Mouse (Mus musculus): ENCODE data around the gene Tbx3. TPM values are rescaled to one million over a fixed set of nuclear protein-coding genes. Genes with fewer than 3 reads are reported as not detected.
A peak's percentile ranks its signal among the peaks of the same experiment; 100 is the strongest.

Tbx3 gene
- polyA plus RNA-seq, 1 experiment, result 1.6 TPM

DNA sequence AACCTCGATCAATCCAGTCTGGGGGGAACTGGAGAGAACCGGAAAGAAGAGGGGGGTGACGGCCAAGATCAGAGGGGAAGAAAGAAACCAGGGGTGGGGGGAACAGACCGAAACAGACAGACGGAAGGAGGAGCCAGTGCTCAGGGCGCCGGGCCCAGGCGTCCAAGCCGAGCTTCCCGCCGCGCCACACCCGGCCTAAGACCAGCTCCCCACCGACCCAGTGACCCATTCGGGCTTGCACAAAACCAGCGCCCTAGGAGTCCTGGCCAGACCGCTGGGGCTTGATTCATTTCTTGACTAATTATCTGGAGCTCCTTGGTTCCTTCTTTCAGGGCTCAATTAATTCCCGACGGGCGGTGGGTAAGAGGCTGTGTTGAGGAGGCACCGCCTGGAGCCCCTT lies 13.6 kb upstream of the Tbx3 start:
- WGBS, result under 1% methylated on average over 21 of the region's 21 CpGs
- H3K27me3 ChIP-seq (ENCODE audit: control insufficient read depth, insufficient read depth, low read length), result peaks cover 7% of the 10 kb centered on the region; the same call in 1 of the 2 replicates

GRCm38 (mm10) chr5:119657362-119657761 lies 13.1 kb upstream of the Tbx3 start:
- 3% methylated on average over 6 of the region's 6 CpGs for WGBS
- H3K4me1 ChIP-seq (ENCODE audit: control insufficient read depth, insufficient read depth, low read length), result no peaks in the 10 kb centered on the region
- H3K27ac ChIP-seq (ENCODE audit: insufficient read depth, low read length), result no peak overlapping the region
- H3K27me3 ChIP-seq (ENCODE audit: control insufficient read depth, insufficient read depth, low read length), result peaks cover 7% of the 10 kb centered on the region; the same call in 1 of the 2 replicates
- no peak overlapping the region for H3K4me3 ChIP-seq (replicated peaks; ENCODE audit: insufficient read depth, low read depth, low read length)
- DNase-seq, result no peak
- no peak for TF ChIP-seq CTCF (IDR thresholded peaks at IDR 0.05; ENCODE audit: borderline replicate concordance, insufficient read depth, low read depth, low read length)
- no peak for TF ChIP-seq POLR2A (IDR thresholded peaks at IDR 0.05; ENCODE audit: borderline replicate concordance, insufficient read depth, low read length)

More for the DNA sequence above, 13.6 kb upstream of the Tbx3 start:
- H3K27ac ChIP-seq (ENCODE audit: insufficient read depth, low read length), result no peak overlapping the region
- no peak for TF ChIP-seq POLR2A (IDR thresholded peaks at IDR 0.05; ENCODE audit: borderline replicate concordance, insufficient read depth, low read length)
- peak in 1 of 2 experiments; percentile 8 for DNase-seq
- H3K4me1 ChIP-seq (ENCODE audit: control insufficient read depth, insufficient read depth, low read length), result no peaks in the 10 kb centered on the region
- H3K4me3 ChIP-seq (replicated peaks; ENCODE audit: insufficient read depth, low read depth, low read length), result no peak overlapping the region

GRCm38 (mm10) chr5:119657804-119658203 lies 12.7 kb upstream of the Tbx3 start:
- DNase-seq, result no peak
- H3K4me3 ChIP-seq (replicated peaks; ENCODE audit: insufficient read depth, low read depth, low read length), result no peak overlapping the region
- no peaks in the 10 kb centered on the region for H3K4me1 ChIP-seq (ENCODE audit: control insufficient read depth, insufficient read depth, low read length)
- 6% methylated on average over 6 of the region's 6 CpGs for WGBS
- TF ChIP-seq CTCF (IDR thresholded peaks at IDR 0.05; ENCODE audit: borderline replicate concordance, insufficient read depth, low read depth, low read length) (no peak), POLR2A (IDR thresholded peaks at IDR 0.05; ENCODE audit: borderline replicate concordance, insufficient read depth, low read length) (no peak)
- H3K27ac ChIP-seq (ENCODE audit: insufficient read depth, low read length), result no peak overlapping the region
- H3K27me3 ChIP-seq (ENCODE audit: control insufficient read depth, insufficient read depth, low read length), result peaks cover 7% of the 10 kb centered on the region; the same call in 1 of the 2 replicates

DNA sequence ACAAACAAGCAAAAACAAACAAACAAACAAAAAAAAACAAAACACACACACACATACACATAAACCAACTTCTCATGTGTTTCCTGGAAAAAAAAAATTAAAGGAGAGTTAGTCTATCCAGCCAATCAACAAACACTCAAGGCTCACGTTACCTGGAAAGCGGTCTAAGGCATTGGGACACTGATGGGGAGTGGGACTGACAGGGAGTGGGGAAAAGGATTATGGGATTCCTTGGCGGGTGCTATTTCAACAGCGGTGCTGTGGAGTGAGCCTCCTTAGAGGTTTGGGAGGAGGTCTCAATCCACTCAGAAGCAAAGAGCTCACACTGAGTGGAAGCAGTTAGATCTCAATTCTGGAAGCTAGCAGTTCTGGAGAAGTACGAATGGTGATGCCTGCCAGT lies 12.1 kb upstream of the Tbx3 start:
- TF ChIP-seq POLR2A (IDR thresholded peaks at IDR 0.05; ENCODE audit: borderline replicate concordance, insufficient read depth, low read length) (no peak), CTCF (IDR thresholded peaks at IDR 0.05; ENCODE audit: borderline replicate concordance, insufficient read depth, low read depth, low read length) (no peak)
- 3% methylated on average over 5 of the region's 5 CpGs for WGBS
- Histone ChIP-seq H3K27me3 (ENCODE audit: control insufficient read depth, insufficient read depth, low read length) (peaks cover 7% of the 10 kb centered on the region; the same call in 1 of the 2 replicates), H3K4me3 (replicated peaks; ENCODE audit: insufficient read depth, low read depth, low read length) (no peak overlapping the region), H3K4me1 (ENCODE audit: control insufficient read depth, insufficient read depth, low read length) (no peaks in the 10 kb centered on the region), H3K27ac (ENCODE audit: insufficient read depth, low read length) (no peak overlapping the region)
- DNase-seq, result no peak

DNA sequence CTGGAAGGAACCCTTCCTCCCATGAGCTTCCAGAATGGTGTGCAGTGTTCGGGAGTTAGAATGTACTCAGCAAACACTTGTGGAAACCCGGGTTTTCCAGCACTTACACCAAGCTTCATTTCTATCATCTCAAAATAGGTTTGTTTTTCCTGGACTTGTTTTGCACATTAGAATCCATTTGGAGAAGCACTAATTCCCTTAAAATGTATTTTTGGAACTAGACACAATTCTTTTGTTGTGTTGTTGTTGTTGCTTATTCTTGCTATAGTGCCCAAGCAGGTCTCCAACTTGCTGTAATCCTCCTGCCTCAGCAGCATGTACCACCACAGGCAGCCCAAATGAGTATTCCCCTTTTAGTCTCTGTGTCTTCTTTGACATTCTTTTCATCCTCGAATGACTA lies 11.4 kb upstream of the Tbx3 start:
- Histone ChIP-seq H3K4me1 (ENCODE audit: control insufficient read depth, insufficient read depth, low read length) (no peaks in the 10 kb centered on the region), H3K27ac (ENCODE audit: insufficient read depth, low read length) (no peak overlapping the region), H3K4me3 (replicated peaks; ENCODE audit: insufficient read depth, low read depth, low read length) (no peak overlapping the region), H3K27me3 (ENCODE audit: control insufficient read depth, insufficient read depth, low read length) (peaks cover 9% of the 10 kb centered on the region; the same call in 1 of the 2 replicates)
- TF ChIP-seq POLR2A (IDR thresholded peaks at IDR 0.05; ENCODE audit: borderline replicate concordance, insufficient read depth, low read length) (no peak), CTCF (IDR thresholded peaks at IDR 0.05; ENCODE audit: borderline replicate concordance, insufficient read depth, low read depth, low read length) (no peak)
- DNase-seq, result no peak
- under 1% methylated on average over 3 of the region's 3 CpGs for WGBS

GRCm38 (mm10) chr5:119660526-119661410 lies 9.7 kb upstream of the Tbx3 start:
- TF ChIP-seq CTCF (IDR thresholded peaks at IDR 0.05; ENCODE audit: borderline replicate concordance, insufficient read depth, low read depth, low read length) (no peak), POLR2A (IDR thresholded peaks at IDR 0.05; ENCODE audit: borderline replicate concordance, insufficient read depth, low read length) (no peak)
- Histone ChIP-seq H3K27ac (ENCODE audit: insufficient read depth, low read length) (no peak overlapping the region), H3K27me3 (ENCODE audit: control insufficient read depth, insufficient read depth, low read length) (peaks cover 9% of the 10 kb centered on the region; the same call in 1 of the 2 replicates), H3K4me1 (ENCODE audit: control insufficient read depth, insufficient read depth, low read length) (no peaks in the 10 kb centered on the region), H3K4me3 (replicated peaks; ENCODE audit: insufficient read depth, low read depth, low read length) (no peak overlapping the region)
- 4% methylated on average over 25 of the region's 25 CpGs for WGBS
- DNase-seq, result no peak

DNA sequence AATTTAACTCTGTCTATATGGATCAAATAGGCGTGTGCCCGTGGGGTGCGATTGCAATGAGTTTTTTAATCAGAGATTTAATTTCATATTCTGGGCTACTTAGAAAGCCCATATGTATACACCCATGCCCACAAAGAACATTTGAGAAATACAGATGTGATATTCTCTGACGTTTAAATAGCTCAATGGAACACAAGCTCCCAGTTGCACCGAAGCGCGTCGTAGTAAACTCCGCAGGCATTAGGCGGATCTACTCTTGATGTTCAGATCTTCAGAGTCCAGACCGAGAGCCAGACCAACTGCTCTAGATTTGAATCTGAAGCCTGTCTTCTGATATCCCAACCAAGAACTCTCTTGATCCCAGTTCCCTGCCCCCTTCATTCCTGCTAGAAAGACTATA lies 9.0 kb upstream of the Tbx3 start:
- H3K27me3 ChIP-seq (ENCODE audit: control insufficient read depth, insufficient read depth, low read length), result peaks cover 9% of the 10 kb centered on the region; the same call in 1 of the 2 replicates
- DNase-seq, result no peak
- H3K4me1 ChIP-seq (ENCODE audit: control insufficient read depth, insufficient read depth, low read length), result no peaks in the 10 kb centered on the region
- 6% methylated on average over 11 of the region's 11 CpGs for WGBS
- no peak overlapping the region for H3K27ac ChIP-seq (ENCODE audit: insufficient read depth, low read length)
- TF ChIP-seq CTCF (IDR thresholded peaks at IDR 0.05; ENCODE audit: borderline replicate concordance, insufficient read depth, low read depth, low read length) (no peak), POLR2A (IDR thresholded peaks at IDR 0.05; ENCODE audit: borderline replicate concordance, insufficient read depth, low read length) (no peak)
- no peak overlapping the region for H3K4me3 ChIP-seq (replicated peaks; ENCODE audit: insufficient read depth, low read depth, low read length)

GRCm38 (mm10) chr5:119662326-119662725 lies 8.1 kb upstream of the Tbx3 start:
- no peak for DNase-seq
- TF ChIP-seq POLR2A (IDR thresholded peaks at IDR 0.05; ENCODE audit: borderline replicate concordance, insufficient read depth, low read length) (no peak), CTCF (IDR thresholded peaks at IDR 0.05; ENCODE audit: borderline replicate concordance, insufficient read depth, low read depth, low read length) (no peak)
- Histone ChIP-seq H3K4me1 (ENCODE audit: control insufficient read depth, insufficient read depth, low read length) (no peaks in the 10 kb centered on the region), H3K4me3 (replicated peaks; ENCODE audit: insufficient read depth, low read depth, low read length) (no peak overlapping the region), H3K27ac (ENCODE audit: insufficient read depth, low read length) (no peak overlapping the region), H3K27me3 (ENCODE audit: control insufficient read depth, insufficient read depth, low read length) (peaks cover 9% of the 10 kb centered on the region; the same call in 1 of the 2 replicates)
- WGBS, result 6% methylated on average over 13 of the region's 13 CpGs
